Mouse (Mus musculus) hindbrain, embryonic 16.5 days (tissue): Measurements from ENCODE around the gene Apln. TPM values are rescaled to one million over a fixed set of nuclear protein-coding genes. Genes with fewer than 3 reads are reported as not detected.
A peak's percentile ranks its signal among the peaks of the same experiment; 100 is the strongest.

Experiments
- ATAC-seq: fragments of 200-750 bp; cut with Nextera tagmentation; 2 replicates; pipeline ENCODE4 v1.8.0; 2017; ENCODE audit warnings: moderate TSS enrichment, moderate library complexity
- H3K27ac ChIP-seq: fragments of 300-500 bp; sonication (generic); 2 replicates; pipeline ENCODE4 v1.5.1; 2014; ENCODE audit warnings: low read depth, mild to moderate bottlenecking, control low read depth, low read length, moderate library complexity
- H3K27me3 ChIP-seq: fragments of 300-500 bp; sonication (generic); replicated peaks from 2 replicates; pipeline ENCODE4 v1.6.1; 2014; ENCODE audit warnings: low read length; ENCODE audit not compliant: control insufficient read depth, insufficient read depth
- H3K36me3 ChIP-seq: fragments of 300-500 bp; sonication (generic); 2 replicates; pipeline ENCODE4 v1.6.1; 2014; ENCODE audit warnings: mild to moderate bottlenecking, low read length, moderate library complexity, mixed read lengths; ENCODE audit not compliant: control insufficient read depth, insufficient read depth
- H3K4me1 ChIP-seq: fragments of 300-500 bp; sonication (generic); 2 replicates; pipeline ENCODE4 v1.6.1; 2014; ENCODE audit warnings: low read depth, low read length; ENCODE audit not compliant: control insufficient read depth, insufficient read depth
- H3K4me2 ChIP-seq: fragments of 300-500 bp; sonication (generic); 2 replicates; pipeline ENCODE4 v1.6.1; 2014; ENCODE audit warnings: mild to moderate bottlenecking, low read length, control low read depth, moderate library complexity
- H3K4me3 ChIP-seq: fragments of 300-500 bp; sonication (generic); 2 replicates; pipeline ENCODE4 v1.5.1; 2014; ENCODE audit warnings: mild to moderate bottlenecking, low read length, control low read depth, moderate library complexity
- H3K9ac ChIP-seq: fragments of 300-500 bp; sonication (generic); 2 replicates; pipeline ENCODE4 v1.6.1; 2014; ENCODE audit warnings: low read depth, mild to moderate bottlenecking, control low read depth, low read length, moderate library complexity
- H3K9me3 ChIP-seq: fragments of 300-500 bp; sonication (generic); 2 replicates; pipeline ENCODE4 v1.6.1; 2014; ENCODE audit warnings: mild to moderate bottlenecking, low read length, moderate library complexity; ENCODE audit not compliant: control insufficient read depth
- WGBS: fragments of 180-500 bp; shearing (Covaris S2); extraction: QIAGEN DNeasy Blood & Tissue Kit; methylation state at CpG from one replicate; pipeline ENCODE4 v1.1.7; 2014; 5-methylcytosine and 5-hydroxymethylcytosine counted together
- polyA plus RNA-seq: library from polyadenylated mRNA; unstranded; fragments of >200 nt; fragmentation: Nextera tagmentation; extraction: Ambion mirVana; gene quantifications from 2 replicates; pipeline ENCODE4 v1.2.1, GENCODE M21; 2015

Apln gene
- polyA plus RNA-seq, 1 experiment from 2014 or later, result 5.0 TPM

DNA sequence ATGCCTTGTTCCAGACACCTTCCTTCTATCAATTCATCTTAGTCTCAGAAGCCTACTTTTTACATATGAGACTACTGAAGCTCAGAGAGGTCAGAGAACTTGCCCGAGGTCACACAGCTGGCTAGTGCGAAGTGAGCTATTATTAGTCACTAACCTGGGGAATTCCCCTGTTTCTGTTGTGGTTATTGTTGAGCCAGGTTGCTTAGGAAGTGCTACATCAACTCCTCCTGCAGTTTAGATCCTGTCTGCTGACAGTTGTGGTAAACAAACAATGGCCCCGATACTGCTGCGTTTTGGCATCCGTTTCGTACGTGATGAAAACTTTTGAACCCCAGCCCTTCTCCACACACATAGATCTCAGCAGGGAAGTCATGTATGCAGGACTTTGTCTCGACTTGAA is 36.2 kb downstream of the Apln start:
- no peak overlapping the region for H3K27ac ChIP-seq
- H3K4me2 ChIP-seq, result no peak overlapping the region
- 87% methylated on average over 8 of the region's 8 CpGs for WGBS
- H3K36me3 ChIP-seq, result no peaks in the 10 kb centered on the region
- no peaks in the 10 kb centered on the region for H3K9me3 ChIP-seq
- no peaks in the 10 kb centered on the region for H3K27me3 ChIP-seq
- no peak for ATAC-seq
- no peaks in the 10 kb centered on the region for H3K4me1 ChIP-seq
- H3K9ac ChIP-seq, result no peak overlapping the region
- no peak overlapping the region for H3K4me3 ChIP-seq

DNA sequence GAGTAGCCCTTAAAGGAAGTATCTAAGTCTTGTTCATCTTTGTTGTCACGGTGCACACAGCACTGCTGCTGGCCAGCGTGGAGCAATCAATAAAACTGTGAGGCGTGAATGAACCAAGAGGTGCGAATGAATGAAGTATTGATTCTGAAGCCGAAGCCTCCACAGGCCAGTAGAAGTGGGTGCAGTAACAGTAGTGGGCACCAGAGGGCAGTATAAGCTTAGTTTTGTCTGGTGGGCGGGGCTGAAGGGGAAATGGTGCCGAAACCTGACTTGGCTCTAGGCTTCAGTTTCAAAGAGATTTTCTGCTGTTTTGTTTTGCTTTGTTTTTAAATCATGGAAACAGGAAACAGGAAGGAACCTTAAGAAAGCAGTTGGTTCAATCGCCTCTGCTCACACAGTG is 42.0 kb downstream of the Apln start:
- no peak overlapping the region for H3K9ac ChIP-seq
- H3K27ac ChIP-seq, result no peak overlapping the region
- WGBS, result 20% methylated on average over 8 of the region's 8 CpGs
- no peak overlapping the region for H3K4me3 ChIP-seq
- no peaks in the 10 kb centered on the region for H3K9me3 ChIP-seq
- ATAC-seq, result peak; percentile 74
- no peaks in the 10 kb centered on the region for H3K36me3 ChIP-seq
- no peaks in the 10 kb centered on the region for H3K4me1 ChIP-seq
- H3K4me2 ChIP-seq, result peak overlapping the region; percentile 19; the same call in 1 of the 2 replicates
- H3K27me3 ChIP-seq, result no peaks in the 10 kb centered on the region

DNA sequence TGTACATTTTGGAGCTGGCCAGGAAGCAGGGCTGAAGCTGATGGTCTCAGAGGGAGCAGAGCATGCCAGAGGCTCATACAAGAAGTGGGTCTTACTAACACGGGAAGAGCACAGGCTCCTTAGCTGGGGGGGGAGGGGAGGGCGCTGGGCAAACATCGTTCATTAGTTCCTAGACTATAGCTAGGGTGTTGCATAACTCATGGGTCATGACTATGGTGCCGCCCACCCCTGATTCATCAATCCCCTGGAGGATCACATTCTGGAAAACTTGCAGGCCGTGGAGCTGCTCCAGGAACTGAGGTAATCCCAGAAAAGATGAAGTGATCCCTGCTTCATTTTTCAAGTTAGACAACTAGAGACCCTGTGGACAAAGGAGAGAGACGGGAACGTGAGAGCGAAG is 46.6 kb downstream of the Apln start:
- no peaks in the 10 kb centered on the region for H3K27me3 ChIP-seq
- no peak overlapping the region for H3K4me3 ChIP-seq
- ATAC-seq, result no peak
- H3K36me3 ChIP-seq, result no peaks in the 10 kb centered on the region
- 70% methylated on average over 8 of the region's 8 CpGs for WGBS
- no peaks in the 10 kb centered on the region for H3K9me3 ChIP-seq
- H3K4me1 ChIP-seq, result no peaks in the 10 kb centered on the region
- no peak overlapping the region for H3K4me2 ChIP-seq
- H3K9ac ChIP-seq, result no peak overlapping the region
- H3K27ac ChIP-seq, result no peak overlapping the region

DNA sequence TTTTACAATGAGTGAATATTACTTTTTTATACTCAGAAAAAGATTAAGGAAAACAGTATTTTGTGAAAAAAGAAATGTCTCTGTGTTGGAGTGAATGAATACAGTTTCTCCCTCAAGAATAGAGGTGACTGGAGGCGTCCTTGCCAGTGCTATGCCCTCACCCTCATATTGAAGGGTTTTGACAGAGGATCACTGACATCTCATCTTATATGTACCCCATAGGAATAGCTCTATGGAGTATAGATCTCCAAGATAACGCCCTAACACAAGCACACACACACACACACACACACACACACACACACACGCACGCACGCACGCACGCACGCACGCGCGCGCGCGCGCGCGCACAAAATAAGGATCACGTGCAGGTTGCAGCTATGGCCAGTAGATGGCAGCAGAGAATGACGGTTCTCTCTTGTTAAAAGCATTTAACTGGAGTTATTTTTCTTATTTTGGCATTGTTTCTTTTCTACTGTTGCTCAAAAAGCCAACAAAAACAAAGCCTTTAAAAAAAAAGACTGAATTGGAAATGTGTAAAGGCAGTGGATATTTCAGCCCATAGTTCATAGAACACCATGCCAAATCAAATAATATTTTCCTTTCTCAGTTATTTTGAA is 49.5 kb downstream of the Apln start:
- ATAC-seq, result peak; percentile 73; the same call in 1 of the 2 replicates
- peak overlapping the region; percentile 27 for H3K4me3 ChIP-seq
- H3K4me2 ChIP-seq, result peak overlapping the region; percentile 49
- H3K9ac ChIP-seq, result no peak overlapping the region
- no peaks in the 10 kb centered on the region for H3K4me1 ChIP-seq
- no peaks in the 10 kb centered on the region for H3K36me3 ChIP-seq
- no peaks in the 10 kb centered on the region for H3K9me3 ChIP-seq
- WGBS, result 30% methylated on average over 18 of the region's 19 CpGs
- no peak overlapping the region for H3K27ac ChIP-seq
- no peaks in the 10 kb centered on the region for H3K27me3 ChIP-seq

DNA sequence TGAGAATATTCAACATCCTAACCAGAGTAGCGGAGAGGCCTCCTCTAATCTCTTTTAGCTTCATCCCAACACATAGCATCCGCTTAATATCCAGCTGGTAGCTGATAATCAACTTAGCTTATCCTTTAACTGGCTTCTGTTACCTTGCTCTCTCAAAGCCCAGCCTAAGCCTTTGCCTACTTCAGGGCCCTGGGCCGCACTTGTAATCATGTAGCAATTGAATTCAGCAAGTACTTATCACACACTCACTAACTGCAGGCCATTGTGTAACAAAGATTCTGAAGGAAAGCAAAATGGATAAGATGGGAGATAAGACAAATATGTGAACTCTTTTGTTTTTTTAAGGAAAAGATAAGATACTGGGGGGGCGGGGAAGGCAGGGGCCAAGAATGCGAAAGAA is 57.6 kb downstream of the Apln start:
- no peak overlapping the region for H3K27ac ChIP-seq
- no peak overlapping the region for H3K9ac ChIP-seq
- no peaks in the 10 kb centered on the region for H3K4me1 ChIP-seq
- no peak for ATAC-seq
- H3K36me3 ChIP-seq, result no peaks in the 10 kb centered on the region
- no peak overlapping the region for H3K4me2 ChIP-seq
- no peaks in the 10 kb centered on the region for H3K9me3 ChIP-seq
- H3K27me3 ChIP-seq, result no peaks in the 10 kb centered on the region
- WGBS, result 96% methylated on average over 5 of the region's 5 CpGs
- H3K4me3 ChIP-seq, result no peak overlapping the region

DNA sequence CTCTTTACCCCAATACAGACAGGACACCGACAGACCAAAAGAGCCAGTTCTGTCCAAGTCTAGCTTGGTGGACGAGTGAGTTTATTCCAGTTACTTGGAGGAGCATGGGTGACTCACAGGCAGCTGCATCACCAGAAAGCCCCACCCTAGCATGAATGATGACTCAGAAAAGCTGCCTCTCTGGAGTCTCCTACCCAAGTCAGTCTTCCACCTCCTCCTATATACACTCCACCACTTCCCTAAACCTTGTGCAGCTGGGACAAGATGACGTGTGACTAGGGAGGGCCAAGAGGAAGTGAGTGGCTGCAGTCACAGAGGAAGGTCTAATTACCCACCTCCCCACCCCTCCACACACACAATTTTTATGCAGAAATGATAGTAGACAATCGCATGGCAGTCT is 58.1 kb downstream of the Apln start:
- H3K4me2 ChIP-seq, result no peak overlapping the region
- no peaks in the 10 kb centered on the region for H3K9me3 ChIP-seq
- no peak overlapping the region for H3K27ac ChIP-seq
- 90% methylated on average over 4 of the region's 4 CpGs for WGBS
- no peaks in the 10 kb centered on the region for H3K4me1 ChIP-seq
- ATAC-seq, result no peak
- no peak overlapping the region for H3K9ac ChIP-seq
- no peak overlapping the region for H3K4me3 ChIP-seq
- H3K36me3 ChIP-seq, result no peaks in the 10 kb centered on the region
- H3K27me3 ChIP-seq, result no peaks in the 10 kb centered on the region

Other genes with a start within 250 kb of the Apln start
- gene Smarca1, start 141.9 kb downstream of the Apln start, polyA plus RNA-seq, result 31.3 and 34.4 TPM in 2 replicates
- 30.8 and 33.9 TPM in 2 replicates for gene Ocrl, start 122.5 kb downstream of the Apln start, polyA plus RNA-seq
- 0.76 and 1.1 TPM in 2 replicates for gene Xpnpep2, start 73.9 kb upstream of the Apln start, polyA plus RNA-seq
- 1.2 and 1.4 TPM in 2 replicates for gene Sash3, start 111.6 kb upstream of the Apln start, polyA plus RNA-seq
- 6.6 and 9.1 TPM in 2 replicates for gene Zdhhc9, start 174.0 kb upstream of the Apln start, polyA plus RNA-seq
- gene Utp14a, start 222.0 kb upstream of the Apln start, polyA plus RNA-seq, result 11.8 and 13.2 TPM in 2 replicates